Mouse (Mus musculus) layer of hippocampus, adult 18-20 months (tissue): ENCODE results near the gene Olfr1137. TPM values are rescaled to one million over a fixed set of nuclear protein-coding genes. Genes with fewer than 3 reads are reported as not detected.

ENCODE experiments used
- DNase-seq, 2 experiments: peaks; one replicate each; pipeline ENCODE4 v3.0.0; 2022; ENCODE audit warnings: low spot score in 2 of 2
- long read RNA-seq: library from polyadenylated mRNA; stranded (forward); transcript quantifications from one replicate; pipeline ENCODE4 v2.0.0, GENCODE M21; 2021
- total RNA-seq, 2 experiments: library from RNA; stranded (reverse); gene quantifications; 2 replicates each; pipeline ENCODE4 v1.2.3; 2021

The Olfr1137 gene
- not detected for total RNA-seq
- long read RNA-seq, result 0 reads

DNA sequence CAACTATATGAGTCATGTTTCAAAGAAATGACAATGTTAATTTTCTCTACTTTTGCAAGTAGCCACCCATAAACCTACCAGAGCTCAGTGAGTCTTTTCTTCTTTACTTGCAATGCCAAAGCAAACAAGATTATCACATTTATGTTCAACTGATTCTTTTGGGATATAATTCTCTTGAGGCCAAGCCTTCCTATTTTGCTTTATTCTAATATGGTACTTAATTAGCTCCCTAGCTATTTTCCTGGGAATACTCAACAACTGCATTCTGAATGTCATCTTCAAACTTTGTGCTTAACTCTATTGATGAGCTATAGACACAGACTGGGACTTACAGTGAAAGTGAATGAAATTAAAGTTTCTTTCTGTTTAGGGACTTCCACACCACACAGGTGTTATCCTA is at the start of gene Olfr1137:
Olfr1137 (minus strand) TSS at position 101 of the 400 bp plus-strand sequence.
- no peak for DNase-seq

DNA sequence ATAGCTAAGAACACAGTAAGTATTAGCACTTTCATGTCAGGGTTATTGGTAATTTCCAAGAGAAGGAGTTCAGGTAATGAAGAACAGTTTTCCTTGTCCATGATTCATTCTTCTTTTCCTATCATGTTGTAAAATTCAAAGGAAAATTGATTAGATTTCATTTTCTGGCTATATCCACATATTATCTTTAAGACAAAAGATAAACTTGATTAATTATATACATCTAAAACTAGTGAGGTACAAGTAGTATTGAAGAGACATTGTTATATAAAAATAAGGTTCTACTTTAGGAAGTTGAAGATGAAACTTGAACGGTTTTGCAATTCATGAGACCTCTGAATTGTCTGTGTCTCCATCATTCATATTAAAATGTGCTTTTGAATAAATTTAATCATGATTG is 40.9 kb upstream of the Olfr1137 start, which contains the start of gene Olfr1141:
Olfr1141 (minus strand) TSS at position 101 of the 400 bp plus-strand sequence.
- no peak for DNase-seq

DNA sequence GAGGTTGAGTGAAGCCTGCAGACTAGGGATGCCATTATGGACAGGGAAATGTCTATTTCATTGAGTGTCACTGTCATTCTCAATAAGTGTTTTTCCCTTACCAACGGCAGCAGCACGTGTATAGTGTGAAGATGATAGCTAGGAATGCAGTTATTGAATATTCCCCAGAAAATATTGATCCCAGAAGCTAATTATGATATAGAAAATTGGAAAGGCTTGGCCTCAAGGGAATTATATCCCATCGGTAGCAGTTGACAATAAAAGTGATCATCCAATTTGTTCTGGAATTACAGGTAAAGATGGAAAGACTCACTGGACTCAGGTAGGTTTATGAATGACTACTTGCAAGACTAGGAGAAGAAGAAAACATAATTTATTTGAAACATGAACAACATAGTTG is 30.5 kb upstream of the Olfr1137 start, which contains the start of gene Olfr1140:
Olfr1140 (plus strand) TSS at position 301 of the 400 bp plus-strand sequence.
- DNase-seq, result no peak

DNA sequence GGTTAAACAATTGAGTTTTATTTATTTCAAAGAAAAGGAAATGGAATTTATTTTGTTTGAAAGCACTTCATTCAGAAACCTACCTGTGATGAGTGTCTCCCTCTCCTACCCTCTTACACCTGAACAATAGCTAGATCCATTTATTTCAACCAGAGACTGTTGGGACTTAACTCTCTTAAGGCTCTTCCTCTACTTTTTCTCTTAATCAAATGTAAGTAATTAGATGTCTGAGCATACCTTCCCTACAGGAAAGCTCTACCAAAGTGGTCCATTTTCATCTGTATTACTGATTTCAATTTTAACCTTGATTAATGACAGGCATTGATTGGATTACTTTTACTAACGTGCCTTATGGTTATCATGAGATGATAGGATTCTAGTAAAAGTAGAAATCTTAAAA is 26.9 kb upstream of the Olfr1137 start, which contains the start of gene Olfr1138:
Olfr1138 (minus strand) TSS at position 101 of the 400 bp plus-strand sequence.
- no peak for DNase-seq

DNA sequence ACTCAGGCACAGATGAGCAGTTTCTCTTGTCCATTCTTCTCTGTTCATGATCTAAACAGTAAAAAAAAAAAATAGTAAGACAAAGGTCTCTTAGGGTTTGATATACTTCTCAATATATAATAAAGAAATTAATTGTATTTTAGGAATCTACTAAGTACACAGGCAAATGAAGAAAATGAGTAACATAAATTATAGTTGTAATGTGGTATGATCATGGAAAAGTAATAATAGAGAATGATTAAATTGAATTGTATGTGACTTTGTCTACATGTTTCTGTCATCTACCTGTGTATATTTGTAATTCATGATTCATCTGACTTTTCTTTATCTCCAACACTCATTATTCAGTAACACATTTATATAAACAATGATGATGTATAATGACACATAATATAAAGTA is 19.1 kb downstream of the Olfr1137 start, which contains the start of gene Olfr1136:
Olfr1136 (minus strand) TSS at position 101 of the 400 bp plus-strand sequence.
- DNase-seq, result no peak

DNA sequence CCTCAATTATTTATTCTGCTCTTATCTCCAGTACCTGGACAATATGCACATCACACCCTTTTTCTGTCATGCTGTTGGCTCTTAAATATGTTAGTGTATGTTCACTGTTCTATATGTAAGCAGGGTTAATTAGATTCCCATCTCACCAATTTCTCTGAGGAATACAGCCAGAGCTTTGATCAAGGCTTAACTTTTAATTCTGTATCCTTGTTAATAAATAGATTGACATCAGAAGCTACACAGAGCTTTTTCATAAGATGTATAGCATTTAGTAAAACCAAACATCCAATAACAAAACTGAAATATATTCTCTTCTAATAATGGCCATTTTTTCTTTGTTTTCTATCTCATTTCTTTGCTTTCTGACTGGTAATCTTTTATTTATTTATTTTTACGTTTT is 39.4 kb downstream of the Olfr1137 start, which contains the start of gene Olfr1135:
Olfr1135 (minus strand) TSS at position 101 of the 400 bp plus-strand sequence.
- no peak for DNase-seq

Other genes starting within 250 kb of the Olfr1137 start
- not detected for gene Pramel7, start 216.1 kb downstream of the Olfr1137 start, total RNA-seq
- not detected for gene Pramel6, start 206.6 kb downstream of the Olfr1137 start, total RNA-seq
- not detected for gene Olfr153, start 181.4 kb downstream of the Olfr1137 start, total RNA-seq
- not detected for gene Olfr1128, start 167.6 kb downstream of the Olfr1137 start, total RNA-seq
- gene Olfr1129, start 139.3 kb downstream of the Olfr1137 start, total RNA-seq, result not detected
- not detected for gene Olfr1130, start 107.0 kb downstream of the Olfr1137 start, total RNA-seq
- not detected for gene Olfr1131, start 86.1 kb downstream of the Olfr1137 start, total RNA-seq
- not detected for gene Olfr1132, start 75.6 kb downstream of the Olfr1137 start, total RNA-seq
- gene Olfr1133, start 65.8 kb downstream of the Olfr1137 start, total RNA-seq, result not detected
- not detected for gene Olfr1134, start 54.7 kb downstream of the Olfr1137 start, total RNA-seq
- gene Olfr1135, start 39.5 kb downstream of the Olfr1137 start, total RNA-seq, result not detected
- not detected for gene Olfr1136, start 19.2 kb downstream of the Olfr1137 start, total RNA-seq
- not detected for gene Olfr1138, start 26.8 kb upstream of the Olfr1137 start, total RNA-seq
- not detected for gene Olfr1140, start 30.6 kb upstream of the Olfr1137 start, total RNA-seq
- gene Olfr1141, start 40.8 kb upstream of the Olfr1137 start, total RNA-seq, result not detected
- not detected for gene Olfr152, start 66.3 kb upstream of the Olfr1137 start, total RNA-seq
- not detected for gene Olfr1143, start 87.4 kb upstream of the Olfr1137 start, total RNA-seq
- not detected for gene Olfr1145, start 96.6 kb upstream of the Olfr1137 start, total RNA-seq
- gene Olfr1148, start 117.4 kb upstream of the Olfr1137 start, total RNA-seq, result not detected
- not detected for gene Olfr1150-ps1, start 130.8 kb upstream of the Olfr1137 start, total RNA-seq
- not detected for gene Olfr1151, start 142.7 kb upstream of the Olfr1137 start, total RNA-seq
- gene Olfr1152, start 153.3 kb upstream of the Olfr1137 start, total RNA-seq, result not detected
- not detected for gene Olfr1153, start 181.8 kb upstream of the Olfr1137 start, total RNA-seq
- gene Olfr1154, start 192.0 kb upstream of the Olfr1137 start, total RNA-seq, result not detected
- not detected for gene Olfr1155, start 232.0 kb upstream of the Olfr1137 start, total RNA-seq
- under 1 TPM in 1 of 2 experiments, not detected in 1; 0.10 TPM for gene Olfr1156, start 239.9 kb upstream of the Olfr1137 start, total RNA-seq